Mouse (Mus musculus): Measurements from ENCODE around the gene Tbc1d10b.

Tbc1d10b gene

GRCm38 (mm10) chr7:127162546-127162945 lies 45.7 kb downstream of the Tbc1d10b start:
- DNase-seq (ENCODE audit: low spot score in 2 of 2), result no peak

- no peak for DNase-seq (ENCODE audit: low spot score in 2 of 2)
Measured at GRCm38 (mm10) chr7:127157548-127157947, 50.7 kb downstream of the Tbc1d10b start.

- DNase-seq (ENCODE audit: low spot score in 2 of 2), result no peak
Measured at GRCm38 (mm10) chr7:127153477-127153876, 54.8 kb downstream of the Tbc1d10b start.

GRCm38 (mm10) chr7:127152464-127152863 lies 55.8 kb downstream of the Tbc1d10b start:
- no peak for DNase-seq (ENCODE audit: low spot score in 2 of 2)

- DNase-seq (ENCODE audit: low spot score in 2 of 2), result no peak
Measured at GRCm38 (mm10) chr7:127147901-127148300, 60.4 kb downstream of the Tbc1d10b start.

All from spleen, postnatal 4 days (tissue).